Mouse (Mus musculus) forebrain, embryonic 12.5 days (tissue): ENCODE results near the gene Tesc. TPM values are rescaled to one million over a fixed set of nuclear protein-coding genes. Genes with fewer than 3 reads are reported as not detected.

Source experiments
- ATAC-seq: fragments of 200-750 bp; cut with Nextera tagmentation; 2 replicates; pipeline ENCODE4 v1.8.0; 2017; ENCODE audit warnings: moderate TSS enrichment; ENCODE audit not compliant: low FRiP score
- H3K27ac ChIP-seq: fragments of 300-500 bp; sonication (generic); 2 replicates; pipeline ENCODE4 v1.5.1; 2016; ENCODE audit warnings: mild to moderate bottlenecking
- H3K27me3 ChIP-seq: fragments of 300-500 bp; sonication (generic); 2 replicates; pipeline ENCODE4 v1.6.1; 2016; ENCODE audit warnings: mild to moderate bottlenecking
- H3K36me3 ChIP-seq: fragments of 300-500 bp; sonication (generic); replicated peaks from 2 replicates; pipeline ENCODE4 v1.6.1; 2016; ENCODE audit warnings: mild to moderate bottlenecking
- H3K4me1 ChIP-seq: fragments of 300-500 bp; sonication (generic); 2 replicates; pipeline ENCODE4 v1.6.1; 2016
- H3K4me2 ChIP-seq: fragments of 300-500 bp; sonication (generic); 2 replicates; pipeline ENCODE4 v1.6.1; 2016; ENCODE audit warnings: mild to moderate bottlenecking, moderate library complexity
- H3K4me3 ChIP-seq: fragments of 300-500 bp; sonication (generic); replicated peaks from 2 replicates; pipeline ENCODE4 v1.5.1; 2016; ENCODE audit warnings: mild to moderate bottlenecking
- H3K9ac ChIP-seq: fragments of 300-500 bp; sonication (generic); 2 replicates; pipeline ENCODE4 v1.6.1; 2016; ENCODE audit warnings: mild to moderate bottlenecking
- H3K9me3 ChIP-seq: fragments of 300-500 bp; sonication (generic); 2 replicates; pipeline ENCODE4 v1.6.1; 2016
- WGBS: fragments of 180-500 bp; shearing (Covaris S2); methylation state at CpG from one replicate; pipeline ENCODE4 v1.1.7; 2016; 5-methylcytosine and 5-hydroxymethylcytosine counted together
- polyA plus RNA-seq: library from polyadenylated mRNA; unstranded; fragments of >200 nt; fragmentation: Nextera tagmentation; extraction: Ambion mirVana; gene quantifications from 2 replicates; pipeline ENCODE4 v1.2.1, GENCODE M21; 2016

Tesc gene
- polyA plus RNA-seq, 1 experiment from 2014 or later, result 4.7 TPM

DNA sequence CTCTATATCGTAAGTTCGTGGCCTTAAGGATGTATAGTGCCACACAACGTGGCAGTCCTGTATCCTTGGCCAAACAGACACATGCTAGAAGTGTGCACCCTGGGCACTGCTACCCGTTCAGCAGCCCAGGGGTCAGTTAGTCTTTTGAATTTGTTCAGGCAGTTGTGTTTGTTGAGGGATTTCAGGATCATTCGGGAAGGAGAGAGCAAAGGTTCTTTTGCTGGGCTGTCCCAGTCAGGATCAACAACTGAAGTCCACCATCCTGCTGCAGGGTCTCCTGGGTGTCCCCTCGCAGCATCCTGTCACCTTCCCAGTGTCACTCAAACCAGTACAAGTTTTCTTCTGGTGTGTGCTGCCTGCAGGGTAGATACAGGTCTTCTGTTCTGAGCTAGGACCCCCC, 31.0 kb upstream of the Tesc start:
- H3K4me2 ChIP-seq, result no peak overlapping the region
- no peak overlapping the region for H3K9ac ChIP-seq
- no peak overlapping the region for H3K4me3 ChIP-seq
- no peaks in the 10 kb centered on the region for H3K27me3 ChIP-seq
- peaks cover 96% of the 10 kb centered on the region for H3K36me3 ChIP-seq
- no peak overlapping the region for H3K27ac ChIP-seq
- H3K9me3 ChIP-seq, result no peaks in the 10 kb centered on the region
- no peak for ATAC-seq
- WGBS, result 89% methylated on average over 6 of the region's 6 CpGs
- H3K4me1 ChIP-seq, result no peaks in the 10 kb centered on the region

DNA sequence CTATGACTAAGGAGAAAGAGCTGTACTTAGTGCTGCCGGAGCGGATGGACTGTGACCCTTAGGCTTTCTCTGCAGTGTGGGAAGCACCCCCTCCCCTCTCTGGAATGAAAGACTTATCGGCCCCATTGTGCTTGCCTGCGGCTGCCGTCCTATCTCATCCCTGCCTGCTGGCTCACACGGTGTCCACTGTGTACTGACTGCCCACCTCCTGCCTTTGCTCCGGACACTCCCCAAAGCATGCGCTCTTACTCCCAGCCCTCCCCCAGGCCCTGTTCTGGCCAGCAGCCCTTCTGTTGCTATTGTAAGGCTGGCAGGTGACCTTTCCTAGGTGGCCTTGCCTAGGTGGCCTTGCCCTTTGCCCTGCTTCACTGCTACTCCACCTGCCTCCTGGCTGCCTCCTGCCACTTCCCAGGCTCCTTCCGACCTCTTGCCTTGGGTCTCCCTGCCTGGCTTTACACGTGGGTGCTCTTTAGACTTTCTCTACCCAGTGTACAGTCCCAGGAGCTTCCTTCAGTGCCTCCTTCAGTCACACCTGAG, 30.0 kb upstream of the Tesc start:
- Histone ChIP-seq H3K4me1 (no peaks in the 10 kb centered on the region), H3K27ac (no peak overlapping the region), H3K36me3 (peaks cover 96% of the 10 kb centered on the region), H3K9ac (no peak overlapping the region), H3K27me3 (no peaks in the 10 kb centered on the region), H3K4me3 (no peak overlapping the region), H3K4me2 (no peak overlapping the region), H3K9me3 (no peaks in the 10 kb centered on the region)
- WGBS, result 43% methylated on average over 10 of the region's 10 CpGs
- no peak for ATAC-seq

DNA sequence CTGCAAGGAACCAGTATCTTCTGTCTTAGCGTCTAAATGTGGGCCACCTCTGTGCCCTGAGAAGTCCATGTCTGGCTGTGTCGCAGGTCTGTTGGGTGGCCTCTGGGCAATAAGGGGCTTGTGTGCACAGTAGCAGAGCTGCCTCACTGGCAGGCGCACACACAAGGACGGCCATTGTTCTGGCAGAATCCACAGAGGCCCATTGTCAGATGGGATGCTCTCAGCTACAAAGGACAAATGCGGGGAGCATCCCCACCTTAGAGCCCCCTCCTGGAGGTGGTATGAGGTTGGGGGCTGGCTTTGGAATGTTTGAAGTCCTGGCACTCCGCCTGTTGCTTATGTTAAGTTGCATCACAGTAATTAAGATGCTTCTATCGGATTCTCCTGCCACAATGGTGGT, 28.5 kb upstream of the Tesc start:
- Histone ChIP-seq H3K27ac (no peak overlapping the region), H3K9me3 (no peaks in the 10 kb centered on the region), H3K4me1 (no peaks in the 10 kb centered on the region), H3K4me2 (no peak overlapping the region), H3K9ac (no peak overlapping the region), H3K27me3 (no peaks in the 10 kb centered on the region), H3K4me3 (no peak overlapping the region), H3K36me3 (peaks cover 97% of the 10 kb centered on the region)
- WGBS, result 84% methylated on average over 7 of the region's 7 CpGs
- no peak for ATAC-seq

DNA sequence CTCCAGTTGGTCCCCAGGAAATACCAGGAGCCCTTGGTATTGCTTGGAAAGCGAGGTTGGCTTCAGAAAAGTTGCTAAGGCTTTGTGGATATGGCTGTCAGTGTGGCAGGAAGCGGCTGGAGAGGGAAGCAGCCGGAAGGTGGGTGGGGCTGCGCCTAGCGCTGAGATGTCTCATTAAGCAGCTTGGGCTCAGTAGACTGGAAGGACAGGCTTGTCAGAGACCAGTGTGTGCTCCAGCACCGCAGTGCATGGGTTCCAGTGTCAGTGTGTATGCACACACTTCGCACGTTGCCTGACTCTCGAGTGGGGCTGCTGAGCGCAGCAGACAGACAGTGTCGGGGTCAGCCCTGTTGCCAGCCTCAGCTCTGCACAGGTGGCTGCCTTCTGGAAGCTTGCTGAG, 28.0 kb upstream of the Tesc start:
- peaks cover 97% of the 10 kb centered on the region for H3K36me3 ChIP-seq
- H3K4me2 ChIP-seq, result no peak overlapping the region
- no peaks in the 10 kb centered on the region for H3K4me1 ChIP-seq
- no peaks in the 10 kb centered on the region for H3K27me3 ChIP-seq
- H3K27ac ChIP-seq, result no peak overlapping the region
- no peak for ATAC-seq
- H3K4me3 ChIP-seq, result no peak overlapping the region
- WGBS, result 83% methylated on average over 11 of the region's 11 CpGs
- H3K9me3 ChIP-seq, result no peaks in the 10 kb centered on the region
- H3K9ac ChIP-seq, result no peak overlapping the region

DNA sequence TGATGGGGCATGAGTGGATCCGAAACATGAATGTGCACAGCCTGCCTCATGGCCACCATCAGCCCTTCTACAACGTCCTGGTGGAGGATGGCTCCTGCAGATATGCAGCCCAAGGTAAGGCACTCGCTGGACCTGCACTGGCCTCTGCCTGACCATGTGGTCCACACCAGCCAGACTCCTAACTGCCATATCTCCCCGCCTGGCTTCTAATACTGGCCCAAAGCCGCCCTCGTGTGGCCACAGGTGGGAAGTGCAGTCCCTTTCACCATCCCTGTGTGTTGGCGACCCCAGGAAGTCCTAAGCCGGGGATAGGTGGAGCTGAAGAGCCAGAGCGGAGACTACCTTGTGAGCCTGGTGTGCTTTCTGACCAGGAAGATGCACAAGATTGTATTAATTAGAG, 25.5 kb upstream of the Tesc start:
- ATAC-seq, result peak; percentile 67; the same call in 1 of the 2 replicates
- WGBS, result 34% methylated on average over 9 of the region's 9 CpGs
- Histone ChIP-seq H3K36me3 (peaks cover 98% of the 10 kb centered on the region), H3K9ac (no peak overlapping the region), H3K27me3 (no peaks in the 10 kb centered on the region), H3K4me1 (no peaks in the 10 kb centered on the region), H3K4me2 (no peak overlapping the region), H3K4me3 (no peak overlapping the region), H3K27ac (no peak overlapping the region), H3K9me3 (no peaks in the 10 kb centered on the region)

DNA sequence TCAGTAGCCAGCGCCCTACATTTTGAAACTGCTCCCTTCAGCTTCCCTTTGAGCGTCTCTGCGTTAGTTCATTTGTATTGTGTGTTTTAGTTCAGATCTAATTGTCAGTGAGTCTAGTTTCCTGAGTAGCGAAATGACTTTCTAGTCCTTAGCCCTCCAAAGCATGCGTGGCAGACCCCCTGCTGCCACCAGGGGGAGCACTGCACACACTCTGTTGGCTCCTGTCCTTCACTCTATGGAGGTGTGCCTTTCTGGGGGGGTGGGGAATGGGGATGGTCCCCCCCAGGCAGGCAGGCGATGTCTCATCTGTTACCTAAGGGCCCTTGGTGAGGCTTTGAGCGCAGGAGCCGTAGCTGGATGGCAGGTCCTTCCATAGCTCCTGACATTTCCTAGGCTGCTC, 22.9 kb upstream of the Tesc start:
- no peaks in the 10 kb centered on the region for H3K9me3 ChIP-seq

DNA sequence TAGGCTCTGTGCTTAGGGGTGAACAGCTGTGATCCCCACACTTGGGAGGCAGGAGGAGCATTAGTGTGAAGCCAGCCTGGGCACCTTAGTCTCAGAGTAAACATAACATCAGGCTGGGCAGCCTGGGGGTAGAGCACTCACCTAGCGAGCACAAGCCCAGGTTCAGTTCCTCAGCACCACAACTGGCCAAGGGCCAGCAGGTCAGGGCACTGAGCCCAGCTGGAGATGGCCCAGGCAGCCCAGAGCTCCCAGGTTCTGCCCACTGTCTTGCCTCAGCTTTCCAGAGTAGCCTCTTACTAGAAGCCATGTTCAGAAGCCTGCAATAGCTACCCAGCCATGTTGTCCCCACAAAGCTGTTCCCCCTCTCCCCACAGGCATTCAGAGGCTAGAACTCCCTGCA, 21.8 kb upstream of the Tesc start:
- ATAC-seq, result no peak
- H3K9ac ChIP-seq, result no peak overlapping the region
- H3K27me3 ChIP-seq, result no peaks in the 10 kb centered on the region
- H3K9me3 ChIP-seq, result no peaks in the 10 kb centered on the region
- H3K4me2 ChIP-seq, result no peak overlapping the region
- H3K4me1 ChIP-seq, result no peaks in the 10 kb centered on the region; the same call in 1 of the 2 replicates
- peaks cover 98% of the 10 kb centered on the region for H3K36me3 ChIP-seq
- H3K4me3 ChIP-seq, result no peak overlapping the region
- 88% methylated on average over 1 of the region's 1 CpGs for WGBS
- no peak overlapping the region for H3K27ac ChIP-seq

More for the DNA sequence above, 22.9 kb upstream of the Tesc start:
- Histone ChIP-seq H3K4me3 (no peak overlapping the region), H3K4me1 (no peaks in the 10 kb centered on the region), H3K36me3 (peaks cover 98% of the 10 kb centered on the region), H3K27ac (no peak overlapping the region), H3K9ac (no peak overlapping the region), H3K4me2 (no peak overlapping the region), H3K27me3 (no peaks in the 10 kb centered on the region)
- WGBS, result 82% methylated on average over 8 of the region's 8 CpGs
- no peak for ATAC-seq

DNA sequence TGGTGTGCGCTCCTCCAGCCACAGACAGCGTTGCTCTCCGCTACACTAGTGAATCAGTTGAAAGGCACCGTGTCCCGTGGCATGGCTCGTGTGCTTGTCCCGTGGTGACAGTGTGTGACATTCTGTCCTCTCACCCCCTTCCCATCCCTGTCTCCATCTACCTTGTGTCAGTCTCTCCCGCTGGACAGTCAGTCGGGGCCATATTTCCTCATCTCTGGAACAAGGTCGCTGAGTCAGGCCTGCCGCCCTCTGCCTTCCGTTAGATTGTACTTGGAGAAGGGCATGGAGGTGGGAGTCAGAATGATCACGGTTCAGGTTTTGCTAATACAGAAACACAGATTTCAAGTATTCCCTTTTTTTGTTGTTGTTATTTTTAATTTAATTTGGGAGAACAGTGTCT, 19.2 kb upstream of the Tesc start:
- Histone ChIP-seq H3K4me1 (peaks cover 7% of the 10 kb centered on the region), H3K4me3 (no peak overlapping the region), H3K36me3 (peaks cover 80% of the 10 kb centered on the region), H3K27me3 (no peaks in the 10 kb centered on the region), H3K9ac (no peak overlapping the region), H3K4me2 (no peak overlapping the region), H3K9me3 (no peaks in the 10 kb centered on the region), H3K27ac (no peak overlapping the region)
- 93% methylated on average over 13 of the region's 13 CpGs for WGBS
- ATAC-seq, result no peak

DNA sequence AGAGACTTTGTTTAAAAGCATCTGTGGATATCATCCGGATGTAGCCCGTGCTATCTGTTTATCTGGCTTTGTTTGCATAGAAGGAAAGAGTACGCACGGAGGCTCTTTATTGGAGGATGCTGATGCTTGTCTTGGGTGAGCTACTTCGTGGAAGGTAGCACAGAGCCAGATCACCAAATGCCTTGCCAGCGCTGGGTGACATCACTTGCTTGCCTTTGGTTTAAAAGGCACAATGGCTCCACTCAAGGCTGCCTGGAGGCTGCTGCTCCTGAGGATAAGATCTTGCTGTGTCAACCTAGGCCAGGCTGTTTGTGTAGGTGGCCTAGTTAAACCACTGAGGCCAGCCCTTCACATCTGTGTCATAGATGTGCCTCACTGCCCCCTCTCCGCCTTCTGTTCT, 16.7 kb upstream of the Tesc start:
- no peak overlapping the region for H3K9ac ChIP-seq
- no peak overlapping the region for H3K4me3 ChIP-seq
- H3K27me3 ChIP-seq, result no peaks in the 10 kb centered on the region
- no peak overlapping the region for H3K27ac ChIP-seq
- H3K9me3 ChIP-seq, result no peaks in the 10 kb centered on the region
- H3K36me3 ChIP-seq, result peaks cover 55% of the 10 kb centered on the region
- 94% methylated on average over 7 of the region's 7 CpGs for WGBS
- no peak overlapping the region for H3K4me2 ChIP-seq
- H3K4me1 ChIP-seq, result peaks cover 15% of the 10 kb centered on the region
- ATAC-seq, result no peak; the same call in 1 of the 2 replicates

DNA sequence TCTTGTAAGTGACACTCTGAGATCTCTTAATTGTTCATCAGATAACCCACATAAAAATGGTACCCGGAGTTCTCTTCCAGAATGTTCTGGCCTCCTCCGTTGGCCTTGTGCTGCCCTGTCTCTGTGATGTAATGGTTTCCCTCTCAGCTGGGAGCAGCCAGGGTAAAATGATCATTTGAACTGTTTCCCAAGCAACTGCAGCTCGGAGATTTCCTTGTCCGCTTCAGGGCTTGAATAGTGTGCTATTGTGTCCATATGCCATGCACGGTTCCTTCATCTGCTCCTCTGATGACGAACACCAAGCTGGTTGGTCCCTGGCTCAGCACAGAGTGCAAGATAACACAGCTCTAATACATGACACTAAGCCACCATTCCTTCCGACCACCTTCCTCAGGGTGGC, 15.7 kb upstream of the Tesc start:
- H3K27me3 ChIP-seq, result no peaks in the 10 kb centered on the region
- H3K36me3 ChIP-seq, result peaks cover 46% of the 10 kb centered on the region
- H3K27ac ChIP-seq, result peak overlapping the region; percentile 15; the same call in 1 of the 2 replicates
- ATAC-seq, result no peak
- no peak overlapping the region for H3K4me2 ChIP-seq
- H3K9me3 ChIP-seq, result no peaks in the 10 kb centered on the region
- peaks cover 15% of the 10 kb centered on the region for H3K4me1 ChIP-seq
- H3K9ac ChIP-seq, result no peak overlapping the region
- 63% methylated on average over 7 of the region's 7 CpGs for WGBS
- H3K4me3 ChIP-seq, result no peak overlapping the region

DNA sequence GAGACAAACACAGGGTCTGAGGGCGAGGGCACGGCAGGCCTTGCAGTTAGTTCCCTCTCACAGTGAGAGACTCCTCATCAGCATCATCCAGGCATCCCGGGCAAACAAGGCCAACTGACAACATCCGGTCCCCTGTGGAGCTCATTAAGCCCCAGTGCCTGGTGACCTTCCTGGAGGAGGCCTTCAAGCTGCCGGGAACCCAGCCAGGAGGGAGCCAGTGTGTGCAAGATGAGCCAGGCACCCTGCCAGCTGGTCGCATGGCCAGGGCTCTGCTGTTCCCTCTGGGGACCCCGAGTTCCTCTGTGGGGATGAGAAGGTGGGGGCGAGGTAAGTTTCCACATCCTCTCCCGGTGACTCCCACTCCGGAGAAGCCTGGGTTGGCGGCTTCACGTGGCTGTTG, 12.5 kb upstream of the Tesc start:
- H3K9ac ChIP-seq, result no peak overlapping the region
- H3K4me3 ChIP-seq, result no peak overlapping the region
- H3K4me1 ChIP-seq, result peaks cover 15% of the 10 kb centered on the region
- H3K27ac ChIP-seq, result 0 out of 2 replicates have a peak overlapping the region, but pooled peaks have one; percentile 19
- H3K9me3 ChIP-seq, result no peaks in the 10 kb centered on the region
- peaks cover 15% of the 10 kb centered on the region for H3K36me3 ChIP-seq
- H3K4me2 ChIP-seq, result no peak overlapping the region
- peaks cover 8% of the 10 kb centered on the region; the same call in 1 of the 2 replicates for H3K27me3 ChIP-seq
- no peak; the same call in 1 of the 2 replicates for ATAC-seq
- WGBS, result 19% methylated on average over 12 of the region's 12 CpGs

DNA sequence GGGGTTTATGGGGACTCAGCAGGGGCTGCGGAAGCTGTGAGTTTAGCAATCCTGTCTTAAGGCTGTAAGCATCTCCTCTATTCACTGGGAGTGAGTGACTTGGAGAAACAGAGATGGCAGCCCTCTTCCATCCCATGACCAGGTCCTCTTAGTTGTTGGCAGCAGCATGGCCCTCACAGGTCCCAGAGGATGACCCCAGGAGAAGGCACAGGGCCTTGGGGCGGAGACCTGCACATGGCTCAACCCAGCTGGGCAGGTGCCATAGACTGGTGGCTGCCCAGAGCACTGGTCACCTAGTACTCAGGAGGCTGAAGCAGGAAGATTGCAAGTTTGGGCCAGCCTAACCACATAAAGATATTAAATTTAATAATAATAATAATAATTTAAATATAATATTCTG, 11.9 kb upstream of the Tesc start:
- Histone ChIP-seq H3K27ac (0 out of 2 replicates have a peak overlapping the region, but pooled peaks have one; percentile 19), H3K36me3 (peaks cover 9% of the 10 kb centered on the region; the same call in 1 of the 2 replicates), H3K9ac (no peak overlapping the region), H3K4me2 (no peak overlapping the region), H3K4me1 (peaks cover 15% of the 10 kb centered on the region), H3K4me3 (no peak overlapping the region), H3K27me3 (peaks cover 10% of the 10 kb centered on the region; the same call in 1 of the 2 replicates), H3K9me3 (no peaks in the 10 kb centered on the region)
- 100% methylated on average over 2 of the region's 2 CpGs for WGBS
- ATAC-seq, result no peak

DNA sequence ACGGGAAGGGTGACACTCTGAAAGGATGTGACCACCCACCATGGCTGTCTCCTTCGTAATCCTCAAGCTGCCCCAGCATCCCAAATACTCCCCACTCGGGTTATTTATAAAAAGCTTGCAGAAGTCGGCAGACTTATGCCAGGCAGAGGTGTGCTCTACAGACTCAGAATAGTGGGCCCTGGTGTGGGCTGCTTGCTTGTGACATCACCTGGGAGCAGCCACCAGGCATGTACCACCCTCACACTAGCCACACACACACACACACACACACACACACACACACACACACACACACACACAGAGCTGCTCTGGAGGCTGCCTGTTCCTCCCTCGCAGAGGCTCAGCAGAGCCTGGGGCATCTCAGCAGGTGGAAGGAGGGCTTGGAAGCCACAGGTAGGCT, 10.0 kb upstream of the Tesc start:
- Histone ChIP-seq H3K4me2 (no peak overlapping the region), H3K9me3 (no peaks in the 10 kb centered on the region), H3K27me3 (peaks cover 10% of the 10 kb centered on the region; the same call in 1 of the 2 replicates), H3K36me3 (no peaks in the 10 kb centered on the region), H3K9ac (no peak overlapping the region), H3K4me1 (peaks cover 8% of the 10 kb centered on the region), H3K27ac (no peak overlapping the region), H3K4me3 (no peak overlapping the region)
- 58% methylated on average over 5 of the region's 5 CpGs for WGBS
- ATAC-seq, result no peak
